Mouse (Mus musculus): ENCODE data around the gene Dnah9. TPM values are rescaled to one million over a fixed set of nuclear protein-coding genes. Genes with fewer than 3 reads are reported as not detected.

The Dnah9 gene
- total RNA-seq, 2 experiments from 2014 or later = 2.6 to 4.7 TPM

GRCm38 (mm10) chr11:65812088-65812487, 356.3 kb downstream of the Dnah9 start:
- intact Hi-C loops (cut with DNase I) = no loop called here

DNA sequence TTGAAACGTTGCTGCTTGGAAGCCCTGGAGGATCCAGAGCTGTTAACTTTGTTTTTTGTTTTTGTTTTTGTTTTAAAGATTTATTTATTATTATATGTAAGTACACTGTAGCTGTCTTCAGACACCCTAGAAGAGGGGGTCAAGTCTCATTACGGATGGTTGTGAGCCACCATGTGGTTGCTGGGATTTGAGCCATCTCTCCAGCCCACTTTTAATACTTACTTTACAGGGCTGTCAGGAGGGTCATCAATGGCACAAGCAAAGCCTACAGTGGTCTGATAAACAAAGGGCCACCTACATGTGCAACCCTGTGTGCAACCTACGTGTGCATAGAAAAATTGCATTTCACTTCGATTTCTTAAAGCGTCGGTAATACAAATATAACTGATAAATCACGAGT, 360.8 kb downstream of the Dnah9 start:
- intact Hi-C loops (cut with DNase I) = no loop called here
- no peak for DNase-seq (ENCODE audit: extremely low spot score in 1 of 2, low spot score in 2 of 2)

More at GRCm38 (mm10) chr11:65812088-65812487, 356.3 kb downstream of the Dnah9 start:
- DNase-seq (ENCODE audit: extremely low spot score in 1 of 2, low spot score in 2 of 2) = no peak

- intact Hi-C loops (cut with DNase I) = no loop called here
- peak; percentile 81 to 92 for DNase-seq (ENCODE audit: extremely low spot score in 1 of 2, low spot score in 2 of 2)
Observed at GRCm38 (mm10) chr11:65806909-65807504, 361.3 kb downstream of the Dnah9 start, which contains the start of gene Zkscan6. Zkscan6 (plus strand) TSS chr11:65807175.

GRCm38 (mm10) chr11:65806321-65806904, 361.9 kb downstream of the Dnah9 start:
- DNase-seq (ENCODE audit: extremely low spot score in 1 of 2, low spot score in 2 of 2) = peak in 1 of 2 experiments; percentile 26
- intact Hi-C loops (cut with DNase I) = no loop called here

GRCm38 (mm10) chr11:65801899-65802298, 366.5 kb downstream of the Dnah9 start:
- peak; percentile 51 to 74 for DNase-seq (ENCODE audit: extremely low spot score in 1 of 2, low spot score in 2 of 2)
- intact Hi-C loops (cut with DNase I) = no loop called here

- intact Hi-C loops (cut with DNase I) = no loop called here
- no peak for DNase-seq (ENCODE audit: extremely low spot score in 1 of 2, low spot score in 2 of 2)
Observed at GRCm38 (mm10) chr11:65795896-65796295, 372.5 kb downstream of the Dnah9 start.

- intact Hi-C loops (cut with DNase I) = no loop called here
- DNase-seq (ENCODE audit: extremely low spot score in 1 of 2, low spot score in 2 of 2) = no peak
Observed at GRCm38 (mm10) chr11:65794428-65795219, 373.7 kb downstream of the Dnah9 start.

DNA sequence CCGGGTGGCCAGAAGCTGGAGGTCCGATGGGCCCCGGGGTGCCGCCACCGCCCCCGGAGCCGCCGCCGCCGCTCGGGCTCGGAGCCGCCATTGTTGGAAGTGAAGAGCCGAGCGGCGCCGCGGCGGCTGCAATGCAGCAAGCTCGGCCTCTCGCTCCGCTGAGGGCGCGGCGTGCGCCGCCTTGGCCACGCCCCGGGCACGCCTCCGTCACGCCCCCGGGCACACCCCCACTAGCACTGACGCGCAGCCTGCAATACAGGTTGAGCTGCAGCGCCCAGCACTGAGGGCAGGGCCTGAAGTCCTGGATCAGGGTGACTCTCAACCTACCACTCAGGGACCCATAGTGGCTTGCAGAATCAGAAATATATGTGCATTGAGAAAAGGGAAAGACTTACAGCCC, 380.2 kb downstream of the Dnah9 start, which contains the start of gene Map2k4:
TSS of gene Map2k4 (minus strand) at position 144 of the 400 bp plus-strand sequence.
- intact Hi-C loops (cut with DNase I) = loop anchor here (10.0 kb wide), 1 partner anchor 73 kb away; no protein-coding TSS in a partner anchor
- peak; percentile 81 to 93 for DNase-seq (ENCODE audit: extremely low spot score in 1 of 2, low spot score in 2 of 2)

GRCm38 (mm10) chr11:65787421-65788151, 380.8 kb downstream of the Dnah9 start:
- intact Hi-C loops (cut with DNase I) = loop anchor here (10.0 kb wide), 1 partner anchor 73 kb away; no protein-coding TSS in a partner anchor
- peak in 1 of 2 experiments; percentile 54 for DNase-seq (ENCODE audit: extremely low spot score in 1 of 2, low spot score in 2 of 2)

DNA sequence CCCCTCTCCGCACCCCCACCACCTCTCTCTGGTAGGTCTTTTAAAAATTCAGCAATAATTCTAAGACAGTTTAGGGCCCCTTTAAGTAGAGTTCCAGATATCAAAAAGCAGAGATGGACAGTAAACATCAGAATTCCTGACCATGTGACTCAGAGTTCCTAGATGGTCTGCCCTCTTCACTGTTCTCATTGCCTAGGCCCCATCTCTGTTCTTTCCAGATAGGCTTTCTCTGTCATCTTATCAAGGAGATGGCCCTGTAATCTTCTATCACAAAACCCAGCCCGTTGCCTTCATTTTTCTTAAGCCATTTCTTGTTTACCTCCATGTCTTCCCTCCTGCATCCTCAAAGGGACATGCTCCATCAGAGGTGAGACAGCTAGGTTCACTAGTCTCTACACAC, 382.2 kb downstream of the Dnah9 start:
- no peak for DNase-seq (ENCODE audit: extremely low spot score in 1 of 2, low spot score in 2 of 2)
- intact Hi-C loops (cut with DNase I) = loop anchor here (10.0 kb wide), 1 partner anchor 71 kb away; no protein-coding TSS in a partner anchor

DNA sequence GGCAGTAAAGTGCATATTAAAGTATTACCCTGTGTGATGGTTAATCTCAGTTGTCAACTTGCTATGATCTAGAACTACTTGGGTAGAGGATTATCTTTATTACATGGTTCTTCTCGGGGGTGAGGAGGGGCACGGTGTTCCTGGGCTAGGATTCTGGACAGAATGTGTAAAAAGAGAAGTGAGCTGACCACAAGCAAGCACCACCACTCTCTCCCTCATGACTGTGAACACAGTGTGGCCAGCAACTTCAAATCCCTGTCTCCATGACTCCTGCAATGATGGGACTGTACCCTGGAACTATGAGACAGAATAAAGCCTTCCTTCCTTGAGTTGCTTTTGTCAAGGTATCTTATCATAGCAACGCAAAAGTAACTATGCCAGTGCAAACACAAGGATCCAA, 386.8 kb downstream of the Dnah9 start:
- intact Hi-C loops (cut with DNase I) = loop anchor here (10.0 kb wide), 1 partner anchor 67 kb away; no protein-coding TSS in a partner anchor
- no peak for DNase-seq (ENCODE audit: extremely low spot score in 1 of 2, low spot score in 2 of 2)

Measured in left cerebral cortex, postnatal 10 days (tissue).